Mouse (Mus musculus) midbrain, embryonic 16.5 days (tissue): Measurements from ENCODE around the gene Nat9. TPM values are rescaled to one million over a fixed set of nuclear protein-coding genes. Genes with fewer than 3 reads are reported as not detected.

ENCODE experiments used
- ATAC-seq: fragments of 200-750 bp; cut with Nextera tagmentation; 2 replicates; pipeline ENCODE4 v1.8.0; 2017; ENCODE audit warnings: moderate TSS enrichment
- H3K27ac ChIP-seq: fragments of 300-500 bp; sonication (generic); 2 replicates; pipeline ENCODE4 v1.5.1; 2014; ENCODE audit warnings: mild to moderate bottlenecking, low read length, mixed read lengths
- H3K27me3 ChIP-seq: fragments of 300-500 bp; sonication (generic); 2 replicates; pipeline ENCODE4 v1.6.1; 2014; ENCODE audit warnings: low read depth, low read length, mixed read lengths; ENCODE audit not compliant: control insufficient read depth, insufficient read depth
- H3K36me3 ChIP-seq: fragments of 300-500 bp; sonication (generic); 2 replicates; pipeline ENCODE4 v1.6.1; 2014; ENCODE audit warnings: mild to moderate bottlenecking, low read length, moderate library complexity, mixed read lengths; ENCODE audit not compliant: control insufficient read depth, insufficient read depth
- H3K4me1 ChIP-seq: fragments of 300-500 bp; sonication (generic); 2 replicates; pipeline ENCODE4 v1.6.1; 2014; ENCODE audit warnings: mild to moderate bottlenecking, low read length, mixed read lengths; ENCODE audit not compliant: control insufficient read depth, insufficient read depth
- H3K4me2 ChIP-seq: fragments of 300-500 bp; sonication (generic); 2 replicates; pipeline ENCODE4 v1.6.1; 2014; ENCODE audit warnings: mild to moderate bottlenecking, low read length, mixed read lengths
- H3K4me3 ChIP-seq: fragments of 300-500 bp; sonication (generic); 2 replicates; pipeline ENCODE4 v1.5.1; 2014; ENCODE audit warnings: low read depth, mild to moderate bottlenecking, low read length, moderate library complexity, mixed read lengths
- H3K9ac ChIP-seq: fragments of 300-500 bp; sonication (generic); 2 replicates; pipeline ENCODE4 v1.6.1; 2014; ENCODE audit warnings: low read depth, low read length, mixed read lengths
- H3K9me3 ChIP-seq: fragments of 300-500 bp; sonication (generic); replicated peaks from 2 replicates; pipeline ENCODE4 v1.6.1; 2014; ENCODE audit warnings: mild to moderate bottlenecking, low read length, mixed read lengths; ENCODE audit not compliant: control insufficient read depth, poor library complexity, severe bottlenecking
- WGBS: fragments of 180-500 bp; shearing (Covaris S2); extraction: QIAGEN DNeasy Blood & Tissue Kit; methylation state at CpG from one replicate; pipeline ENCODE4 v1.1.7; 2014; 5-methylcytosine and 5-hydroxymethylcytosine counted together
- polyA plus RNA-seq: library from polyadenylated mRNA; unstranded; fragments of >200 nt; fragmentation: Nextera tagmentation; extraction: Ambion mirVana; gene quantifications from 2 replicates; pipeline ENCODE4 v1.2.1, GENCODE M21; 2015

Nat9 gene
- polyA plus RNA-seq = 23.2 and 23.9 TPM in 2 replicates

DNA sequence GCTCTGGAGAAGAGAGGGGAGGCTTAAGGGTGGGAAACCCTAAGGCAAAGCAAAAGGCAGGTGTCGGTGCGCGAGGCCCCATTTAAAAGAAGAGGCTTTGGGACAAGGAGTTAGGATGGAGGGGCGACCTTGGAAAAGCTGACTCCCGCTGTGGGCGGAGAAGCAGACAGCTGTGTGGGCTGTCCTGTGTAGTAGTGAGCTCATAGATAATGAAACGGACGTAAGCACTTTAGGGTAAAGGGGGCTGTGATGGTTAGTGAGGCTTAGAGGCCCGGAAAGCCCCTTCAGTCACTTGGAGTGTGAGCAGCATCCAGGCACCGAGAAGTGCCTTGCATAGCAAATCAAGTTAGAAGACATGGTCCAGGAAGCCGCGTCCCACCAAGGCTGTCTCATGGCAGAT is at the start of gene Nat9:
Nat9 (minus strand) TSS at position 167 of the 400 bp plus-strand sequence.
- Histone ChIP-seq H3K27me3 (no peaks in the 10 kb centered on the region), H3K4me3 (peak within 1 kb of the TSS; percentile 68), H3K9me3 (no peaks in the 10 kb centered on the region), H3K36me3 (peaks cover 8% of the 10 kb centered on the region; the same call in 1 of the 2 replicates), H3K27ac (peak within 1 kb of the TSS; percentile 80), H3K9ac (peak within 1 kb of the TSS; percentile 84), H3K4me1 (peaks cover 18% of the 10 kb centered on the region), H3K4me2 (peak within 1 kb of the TSS; percentile 74)
- 7% methylated on average over 12 of the region's 12 CpGs for WGBS
- peak; percentile 20 for ATAC-seq

DNA sequence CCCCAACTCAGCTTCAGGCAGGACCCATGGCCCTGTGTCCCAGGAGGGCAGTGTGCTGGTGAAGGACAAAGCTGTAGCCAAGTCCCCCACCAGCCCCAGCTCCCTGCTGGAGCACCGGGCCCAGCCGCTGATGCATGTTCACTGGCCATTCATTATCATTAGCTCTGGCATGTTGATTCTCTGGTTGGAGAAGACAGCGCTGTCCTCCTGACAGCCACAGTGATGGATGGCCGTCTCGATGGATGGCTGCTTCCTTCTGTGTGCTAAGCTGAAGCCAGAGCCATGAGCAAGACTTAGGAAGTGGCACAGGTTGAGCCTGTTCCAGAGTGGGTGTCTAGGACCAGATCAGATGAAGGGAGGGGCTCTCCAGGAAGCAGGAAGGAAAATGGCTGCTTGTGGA is 48.9 kb upstream of the Nat9 start:
- Histone ChIP-seq H3K36me3 (no peaks in the 10 kb centered on the region), H3K9me3 (no peaks in the 10 kb centered on the region), H3K4me3 (no peak overlapping the region), H3K4me2 (no peak overlapping the region), H3K27ac (no peak overlapping the region), H3K9ac (no peak overlapping the region), H3K27me3 (no peaks in the 10 kb centered on the region), H3K4me1 (peaks cover 22% of the 10 kb centered on the region)
- ATAC-seq = no peak
- 51% methylated on average over 5 of the region's 5 CpGs for WGBS

DNA sequence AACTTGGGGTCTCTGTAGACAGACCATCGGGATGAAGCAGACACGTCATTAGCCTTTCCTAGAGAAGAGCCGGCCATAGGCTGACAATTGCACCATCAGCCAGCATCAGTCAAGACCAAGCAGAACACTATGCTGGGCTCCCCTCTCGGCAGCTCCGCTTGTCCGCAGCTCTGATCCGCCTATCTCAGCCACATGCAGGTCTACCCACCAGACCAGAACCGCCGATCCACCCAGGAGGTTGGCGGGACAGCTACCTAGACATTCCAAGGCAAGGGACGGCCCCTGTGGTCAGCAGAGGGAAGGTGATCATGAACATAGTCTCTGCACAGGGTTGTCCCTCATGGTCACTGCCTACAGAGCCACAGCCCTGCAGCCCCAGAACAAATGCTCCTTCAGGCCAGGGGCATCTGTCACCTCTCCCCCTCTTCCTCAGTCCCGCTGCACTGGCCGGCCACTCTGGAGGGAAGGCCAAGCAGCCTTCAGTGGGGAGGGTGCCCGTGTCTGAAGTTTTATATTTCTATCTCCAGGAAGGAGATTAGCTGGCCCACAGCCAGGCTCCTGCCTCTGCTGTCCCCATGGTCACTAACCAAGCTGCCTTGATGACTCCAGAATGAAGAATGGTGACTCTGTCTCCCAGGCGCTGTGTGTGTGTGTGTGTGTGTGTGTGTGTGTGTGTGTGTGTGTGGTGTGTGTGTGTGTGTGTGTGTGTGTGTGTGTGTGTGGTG is 46.8 kb upstream of the Nat9 start:
- Histone ChIP-seq H3K27me3 (no peaks in the 10 kb centered on the region), H3K27ac (no peak overlapping the region; the same call in 1 of the 2 replicates), H3K9ac (no peak overlapping the region), H3K9me3 (no peaks in the 10 kb centered on the region), H3K4me1 (peaks cover 27% of the 10 kb centered on the region), H3K4me2 (no peak overlapping the region), H3K4me3 (no peak overlapping the region), H3K36me3 (no peaks in the 10 kb centered on the region)
- no peak for ATAC-seq
- WGBS = 73% methylated on average over 15 of the region's 15 CpGs

DNA sequence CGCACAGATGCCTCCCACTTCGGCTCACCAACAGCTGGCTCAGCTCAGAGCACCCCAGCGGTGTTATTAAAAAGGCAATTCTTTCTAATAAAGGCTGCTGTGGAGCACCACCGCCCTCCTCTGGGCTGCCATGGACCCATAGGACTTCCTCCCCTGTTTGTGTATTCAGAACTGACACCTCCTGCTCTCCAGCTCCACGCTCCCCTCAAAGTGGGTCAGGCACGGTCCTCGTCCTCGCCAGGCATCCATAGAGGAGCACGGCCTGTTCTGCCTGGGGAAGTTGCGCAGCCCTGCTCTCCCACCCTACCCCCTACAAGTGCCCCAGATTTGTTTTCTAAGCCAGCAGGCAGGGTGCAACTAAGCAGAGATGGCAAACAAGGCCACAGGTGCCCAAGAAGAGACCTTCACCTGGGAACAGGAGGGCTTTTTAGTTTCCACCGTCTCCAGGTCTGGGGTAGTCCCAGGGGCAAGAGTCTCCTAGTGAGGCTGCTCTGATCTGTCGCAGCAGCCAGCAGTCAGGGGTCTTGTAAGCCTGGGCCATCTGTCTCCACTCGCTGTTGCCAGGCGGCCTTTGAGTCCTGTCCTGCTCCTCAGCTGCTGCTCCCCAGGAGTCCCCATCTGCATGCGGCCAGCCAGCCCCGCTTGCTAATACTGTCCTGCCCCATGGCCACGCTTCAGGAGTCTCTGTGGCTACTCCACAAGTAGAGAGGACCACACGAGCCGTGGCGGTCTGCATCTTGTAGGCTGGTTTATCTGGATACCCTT is 46.0 kb upstream of the Nat9 start:
- ATAC-seq = 0 out of 2 replicates have a peak, but pooled peaks have one; percentile 23
- no peak overlapping the region for H3K4me3 ChIP-seq
- 31% methylated on average over 20 of the region's 20 CpGs for WGBS
- no peak overlapping the region for H3K27ac ChIP-seq
- H3K4me1 ChIP-seq = peaks cover 27% of the 10 kb centered on the region
- no peak overlapping the region for H3K9ac ChIP-seq
- H3K4me2 ChIP-seq = no peak overlapping the region
- H3K36me3 ChIP-seq = no peaks in the 10 kb centered on the region
- no peaks in the 10 kb centered on the region for H3K9me3 ChIP-seq
- no peaks in the 10 kb centered on the region for H3K27me3 ChIP-seq

DNA sequence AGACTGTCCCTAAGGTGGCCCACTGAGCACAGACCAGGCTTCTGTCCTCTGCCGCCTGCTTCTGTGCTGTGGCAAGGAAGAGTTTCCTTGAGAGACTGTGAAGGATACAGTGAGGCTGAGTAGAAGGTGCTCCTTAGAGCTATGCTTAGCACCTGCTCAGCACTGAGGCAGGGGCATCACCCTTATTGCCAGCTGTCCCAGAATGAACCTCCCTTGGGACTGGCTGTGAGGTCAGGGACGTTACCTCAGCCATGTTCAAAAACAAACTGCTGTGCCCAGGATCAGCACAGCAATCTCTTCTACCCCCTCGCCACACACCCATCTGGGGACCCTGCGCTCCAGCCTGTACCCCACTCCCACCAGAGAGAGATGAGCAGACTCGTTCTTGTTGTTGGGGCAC is 45.2 kb upstream of the Nat9 start:
- Histone ChIP-seq H3K4me2 (no peak overlapping the region), H3K27me3 (no peaks in the 10 kb centered on the region), H3K36me3 (no peaks in the 10 kb centered on the region), H3K27ac (no peak overlapping the region), H3K4me1 (peaks cover 30% of the 10 kb centered on the region), H3K4me3 (no peak overlapping the region), H3K9ac (no peak overlapping the region), H3K9me3 (no peaks in the 10 kb centered on the region)
- WGBS = 61% methylated on average over 5 of the region's 5 CpGs
- ATAC-seq = no peak

DNA sequence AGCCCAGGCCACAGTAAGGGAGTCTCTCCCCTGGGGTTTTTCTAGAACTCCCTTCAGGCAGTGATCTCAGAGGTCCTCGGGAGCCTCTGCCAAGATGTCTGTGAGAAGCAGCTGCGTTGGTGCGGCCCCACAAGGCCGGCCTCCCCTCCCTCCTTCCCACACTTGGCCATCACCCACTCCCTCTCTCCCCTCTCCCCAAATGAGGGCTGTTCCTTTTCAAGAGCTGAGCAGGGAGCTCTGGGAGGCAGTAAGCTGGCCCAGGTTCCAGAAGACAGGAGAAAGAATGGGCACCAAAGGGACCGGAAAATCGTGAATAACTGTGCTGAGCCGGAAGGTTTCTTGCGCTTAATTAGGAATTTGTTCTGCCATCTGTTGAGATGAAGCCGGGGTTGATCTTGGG is 44.3 kb upstream of the Nat9 start:
- Histone ChIP-seq H3K9ac (0 out of 2 replicates have a peak overlapping the region, but pooled peaks have one; percentile 6), H3K4me2 (no peak overlapping the region), H3K9me3 (no peaks in the 10 kb centered on the region), H3K27ac (0 out of 2 replicates have a peak overlapping the region, but pooled peaks have one; percentile 10), H3K36me3 (no peaks in the 10 kb centered on the region), H3K4me3 (no peak overlapping the region), H3K27me3 (no peaks in the 10 kb centered on the region), H3K4me1 (peaks cover 39% of the 10 kb centered on the region)
- 30% methylated on average over 9 of the region's 9 CpGs for WGBS
- ATAC-seq = no peak

DNA sequence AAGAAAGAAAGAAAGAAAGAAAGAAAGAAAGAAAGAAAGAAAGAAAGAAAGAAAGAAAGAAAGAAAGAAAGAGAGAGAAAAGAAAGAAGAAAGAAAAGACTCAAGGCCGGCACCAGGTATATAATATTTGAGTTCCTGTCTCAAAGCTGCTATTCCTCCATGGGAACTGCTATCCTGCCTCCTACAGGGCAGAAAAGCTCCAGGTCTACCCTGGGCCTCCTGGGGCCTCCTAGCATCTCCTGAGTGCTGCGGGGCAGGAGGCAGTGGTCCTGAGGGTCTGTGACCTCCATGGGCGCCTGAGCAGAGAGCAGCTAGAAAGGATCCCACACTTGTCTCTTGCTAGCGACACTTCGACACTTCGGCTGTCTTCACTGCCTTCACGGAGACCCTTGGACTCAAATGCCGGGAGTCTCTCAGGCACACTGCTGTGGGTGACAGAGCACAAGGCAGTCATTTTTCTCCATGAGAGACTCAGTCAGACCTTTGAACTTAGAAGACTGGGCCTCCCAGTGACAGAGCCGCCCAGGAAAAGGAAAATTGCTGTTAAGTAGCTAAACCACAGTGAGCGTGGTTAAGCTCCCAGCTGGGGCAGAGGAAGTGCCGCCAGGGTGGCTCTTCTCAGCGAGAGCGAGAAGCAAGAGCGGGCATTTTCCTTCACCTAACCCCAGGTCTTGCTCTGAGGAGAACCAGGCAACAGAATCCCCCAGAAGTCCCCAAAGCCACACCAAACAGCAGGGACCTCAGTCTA is 43.7 kb upstream of the Nat9 start:
- WGBS = 48% methylated on average over 14 of the region's 14 CpGs
- Histone ChIP-seq H3K36me3 (no peaks in the 10 kb centered on the region), H3K4me1 (peaks cover 45% of the 10 kb centered on the region), H3K9ac (no peak overlapping the region), H3K27me3 (no peaks in the 10 kb centered on the region), H3K9me3 (no peaks in the 10 kb centered on the region), H3K27ac (0 out of 2 replicates have a peak overlapping the region, but pooled peaks have one; percentile 10), H3K4me3 (no peak overlapping the region), H3K4me2 (no peak overlapping the region)
- no peak for ATAC-seq

DNA sequence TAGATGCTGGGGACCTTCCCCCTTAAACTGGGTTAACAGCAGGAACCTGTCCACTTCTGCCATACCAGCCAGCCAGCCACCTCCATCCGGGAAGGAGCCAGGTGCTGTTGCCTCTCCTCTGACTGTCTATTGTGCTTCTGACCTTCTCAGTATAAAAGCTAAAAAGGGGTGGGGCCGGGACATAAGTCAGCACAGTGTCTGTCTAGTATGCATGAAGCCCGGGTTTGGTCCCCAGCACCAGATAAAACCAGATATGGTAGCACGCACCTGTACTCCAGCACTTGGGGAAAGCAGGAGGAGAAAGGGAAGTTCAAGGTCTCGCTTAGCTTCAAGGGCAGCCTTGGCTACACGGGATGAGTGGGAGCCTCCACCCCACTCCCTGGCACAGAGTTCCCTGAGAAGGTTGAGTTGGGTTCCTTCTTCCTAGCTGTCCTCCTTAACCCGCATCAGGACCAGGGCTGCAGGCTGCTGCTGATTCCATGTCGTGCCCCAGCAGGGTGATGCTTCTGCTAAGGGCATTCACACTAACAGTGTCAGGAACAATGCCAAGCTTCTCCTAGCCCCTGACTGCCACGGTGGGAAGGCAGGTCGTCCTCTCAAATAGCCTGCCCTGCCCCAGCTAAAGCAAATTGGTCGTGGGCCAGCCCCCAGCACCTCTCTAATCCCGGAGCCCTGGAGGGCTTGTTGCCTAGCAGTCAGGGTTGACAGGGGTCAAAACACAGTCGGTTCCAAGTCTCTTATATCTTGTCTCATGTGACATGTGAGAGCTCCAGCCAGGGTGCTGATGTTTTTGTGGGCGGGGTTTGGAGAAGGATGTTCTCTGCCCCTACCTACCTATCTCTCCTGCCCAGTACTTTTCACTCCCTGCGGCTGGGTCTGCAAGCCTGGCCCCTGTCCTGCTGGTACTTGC is 41.6 kb upstream of the Nat9 start:
- WGBS = 50% methylated on average over 15 of the region's 15 CpGs
- Histone ChIP-seq H3K27me3 (no peaks in the 10 kb centered on the region), H3K36me3 (no peaks in the 10 kb centered on the region), H3K4me3 (no peak overlapping the region), H3K9me3 (no peaks in the 10 kb centered on the region), H3K27ac (no peak overlapping the region), H3K9ac (no peak overlapping the region), H3K4me1 (peaks cover 58% of the 10 kb centered on the region), H3K4me2 (no peak overlapping the region)
- no peak for ATAC-seq
